Mouse (Mus musculus): ENCODE data around the gene Pheta1.

GRCm38 (mm10) chr5:121823668-121824067, 25.1 kb upstream of the Pheta1 start:
- TF ChIP-seq POLR2A (IDR thresholded peaks at IDR 0.05; ENCODE audit: borderline replicate concordance, control insufficient read depth, low read depth, low read length): no peak
- no peak for TF ChIP-seq CTCF (IDR thresholded peaks at IDR 0.05; ENCODE audit: control insufficient read depth, insufficient read depth, low read length)

Measured in bone marrow, adult 2 months (tissue).